In the genomic region with DNA sequence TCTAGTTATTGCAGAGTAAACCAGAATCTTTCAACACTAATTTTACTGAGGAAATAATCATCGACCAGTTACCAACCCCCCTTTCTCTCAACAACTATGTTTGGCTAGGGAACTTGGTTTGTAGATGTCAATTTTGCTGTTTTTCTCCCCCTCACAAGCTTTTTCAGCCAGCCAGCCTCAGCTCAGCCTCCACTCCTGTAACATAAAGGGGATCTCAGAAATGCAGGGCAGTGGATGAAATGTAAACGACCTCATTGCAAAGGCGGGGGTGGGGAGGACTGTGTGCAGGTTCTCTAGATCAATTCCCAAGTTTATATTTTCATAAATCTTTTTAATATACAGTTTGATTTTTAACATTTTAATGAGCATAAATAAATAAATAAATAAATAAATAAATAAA, we compare ENCODE assay signal across 20 mouse cellular contexts.
DNase-seq lines count a peak whose midpoint lies in the region; ATAC-seq and TF ChIP-seq lines count a peak whose summit lies in the region.
"Had no signal": no experiment of that assay in that cellular context is flagged by ENCODE, and none has a peak within 500 bp of the region (broad histone marks: within the 10 kb centered on the region; RNA-seq: fewer than 3 reads in every experiment).

No protein-coding gene starts in this region.

- H3K36me3 ChIP-seq in forebrain, embryonic 10.5 days (replicated peaks), result no peaks in the 10 kb centered on the region
- no peaks in the 10 kb centered on the region for H3K36me3 ChIP-seq in forebrain, postnatal 0 days (ENCODE audit: insufficient read depth)
- H3K36me3 ChIP-seq in hindbrain, embryonic 10.5 days, result no peaks in the 10 kb centered on the region
- H3K36me3 ChIP-seq in hindbrain, postnatal 0 days (ENCODE audit: insufficient read depth, low read length), result no peaks in the 10 kb centered on the region
- H3K36me3 ChIP-seq in midbrain, embryonic 13.5 days, result no peaks in the 10 kb centered on the region
- H3K36me3 ChIP-seq in midbrain, embryonic 15.5 days (replicated peaks), result no peaks in the 10 kb centered on the region
- H3K36me3 ChIP-seq: embryonic facial prominence, embryonic 10.5 days; heart, embryonic 10.5 days; hindbrain, embryonic 15.5 days had no signal

- no peaks in the 10 kb centered on the region for H3K9me3 ChIP-seq in forebrain, embryonic 10.5 days
- no peaks in the 10 kb centered on the region for H3K9me3 ChIP-seq in forebrain, postnatal 0 days (ENCODE audit: low read length)
- no peaks in the 10 kb centered on the region for H3K9me3 ChIP-seq in hindbrain, embryonic 10.5 days
- no peaks in the 10 kb centered on the region for H3K9me3 ChIP-seq in hindbrain, postnatal 0 days (ENCODE audit: low read length)
- H3K9me3 ChIP-seq in midbrain, embryonic 13.5 days, result no peaks in the 10 kb centered on the region
- no peaks in the 10 kb centered on the region for H3K9me3 ChIP-seq in midbrain, embryonic 15.5 days
- H3K9me3 ChIP-seq: embryonic facial prominence, embryonic 10.5 days; heart, embryonic 10.5 days; hindbrain, embryonic 15.5 days had no signal

- H3K9ac ChIP-seq in forebrain, postnatal 0 days, result no peak overlapping the region
- H3K9ac ChIP-seq in hindbrain, postnatal 0 days (replicated peaks; ENCODE audit: low read length), result no peak overlapping the region
- H3K9ac ChIP-seq in midbrain, embryonic 13.5 days (replicated peaks), result no peak overlapping the region
- H3K9ac ChIP-seq in midbrain, embryonic 15.5 days, result no peak overlapping the region
- H3K9ac ChIP-seq: hindbrain, embryonic 15.5 days had no signal

- WGBS in forebrain, embryonic 10.5 days, result 63% methylated on average over 3 of the region's 3 CpGs
- 29% methylated on average over 3 of the region's 3 CpGs for WGBS in forebrain, postnatal 0 days
- WGBS in hindbrain, embryonic 10.5 days, result 62% methylated on average over 3 of the region's 3 CpGs
- WGBS in hindbrain, postnatal 0 days, result 57% methylated on average over 3 of the region's 3 CpGs
- WGBS in midbrain, embryonic 13.5 days, result 42% methylated on average over 3 of the region's 3 CpGs
- WGBS in midbrain, embryonic 15.5 days, result 47% methylated on average over 3 of the region's 3 CpGs

- no peak overlapping the region for H3K4me3 ChIP-seq in forebrain, embryonic 10.5 days
- no peak overlapping the region for H3K4me3 ChIP-seq in forebrain, postnatal 0 days (ENCODE audit: low read depth, low read length)
- no peak overlapping the region for H3K4me3 ChIP-seq in hindbrain, embryonic 10.5 days
- H3K4me3 ChIP-seq in hindbrain, postnatal 0 days (ENCODE audit: low read length), result no peak overlapping the region
- H3K4me3 ChIP-seq in midbrain, embryonic 13.5 days (replicated peaks), result no peak overlapping the region
- H3K4me3 ChIP-seq in midbrain, embryonic 15.5 days, result no peak overlapping the region
- H3K4me3 ChIP-seq: embryonic facial prominence, embryonic 10.5 days; gastrocnemius, adult 2 months; heart, embryonic 10.5 days; hindbrain, embryonic 15.5 days had no signal

- H3K27ac ChIP-seq in forebrain, embryonic 10.5 days, result peak overlapping the region; percentile 58; the same call in 1 of the 2 replicates
- no peak overlapping the region for H3K27ac ChIP-seq in forebrain, postnatal 0 days (ENCODE audit: low read depth, low read length)
- peak overlapping the region; percentile 45; the same call in 1 of the 2 replicates for H3K27ac ChIP-seq in hindbrain, embryonic 10.5 days
- H3K27ac ChIP-seq in hindbrain, postnatal 0 days, result no peak overlapping the region
- 0 out of 2 replicates have a peak overlapping the region, but pooled peaks have one; percentile 39 for H3K27ac ChIP-seq in midbrain, embryonic 13.5 days
- H3K27ac ChIP-seq in midbrain, embryonic 15.5 days, result no peak overlapping the region
- H3K27ac ChIP-seq: embryonic facial prominence, embryonic 10.5 days; gastrocnemius, adult 2 months; heart, embryonic 10.5 days; hindbrain, embryonic 15.5 days had no signal

- peaks cover 93% of the 10 kb centered on the region for H3K4me1 ChIP-seq in forebrain, embryonic 10.5 days
- peaks cover 13% of the 10 kb centered on the region for H3K4me1 ChIP-seq in forebrain, postnatal 0 days (ENCODE audit: insufficient read depth)
- H3K4me1 ChIP-seq in hindbrain, embryonic 10.5 days (replicated peaks), result peaks cover 74% of the 10 kb centered on the region
- H3K4me1 ChIP-seq in hindbrain, postnatal 0 days (ENCODE audit: insufficient read depth, low read length), result no peaks in the 10 kb centered on the region
- peaks cover 59% of the 10 kb centered on the region for H3K4me1 ChIP-seq in midbrain, embryonic 13.5 days (replicated peaks)
- H3K4me1 ChIP-seq in midbrain, embryonic 15.5 days, result peaks cover 35% of the 10 kb centered on the region

- no peak overlapping the region for H3K4me2 ChIP-seq in forebrain, postnatal 0 days (ENCODE audit: low read depth)
- H3K4me2 ChIP-seq in hindbrain, postnatal 0 days (ENCODE audit: low read depth, low read length), result no peak overlapping the region
- no peak overlapping the region for H3K4me2 ChIP-seq in midbrain, embryonic 13.5 days (replicated peaks)
- no peak overlapping the region for H3K4me2 ChIP-seq in midbrain, embryonic 15.5 days
- H3K4me2 ChIP-seq: hindbrain, embryonic 15.5 days had no signal

- no peak for DNase-seq in forebrain, embryonic 10.5 days (ENCODE audit: extremely low spot score, low spot score)
- no peak for DNase-seq in forebrain, postnatal 0 days
- DNase-seq in hindbrain, embryonic 10.5 days (ENCODE audit: low spot score), result no peak
- DNase-seq in hindbrain, postnatal 0 days (ENCODE audit: low spot score), result no peak
- no peak for DNase-seq in layer of hippocampus, adult 9-10 months (ENCODE audit: low spot score)
- DNase-seq: adrenal gland, postnatal 10 days; cerebellum, adult 11-12 months; cerebellum, adult 9-10 months; cerebellum, postnatal 25 days; gastrocnemius, adult 2 months; gastrocnemius, postnatal 25 days; heart, postnatal 10 days; heart, postnatal 4 days had no signal

- ATAC-seq in forebrain, postnatal 0 days, result no peak
- ATAC-seq in hindbrain, postnatal 0 days, result no peak
- ATAC-seq in midbrain, embryonic 13.5 days, result no peak
- ATAC-seq in midbrain, embryonic 15.5 days (replicated peaks), result no peak
- ATAC-seq: inflammation-experienced regulatory T-cells, adult 6 months; intestine, postnatal 0 days had no signal

- H3K27me3 ChIP-seq in forebrain, embryonic 10.5 days (ENCODE audit: poor library complexity, severe bottlenecking), result no peaks in the 10 kb centered on the region
- H3K27me3 ChIP-seq in forebrain, postnatal 0 days (ENCODE audit: insufficient read depth, low read length), result no peaks in the 10 kb centered on the region
- H3K27me3 ChIP-seq in hindbrain, embryonic 10.5 days (ENCODE audit: insufficient read depth, poor library complexity, severe bottlenecking), result no peaks in the 10 kb centered on the region
- no peaks in the 10 kb centered on the region for H3K27me3 ChIP-seq in hindbrain, postnatal 0 days (ENCODE audit: insufficient read depth, low read length)
- H3K27me3 ChIP-seq in midbrain, embryonic 13.5 days, result no peaks in the 10 kb centered on the region
- H3K27me3 ChIP-seq in midbrain, embryonic 15.5 days (replicated peaks), result no peaks in the 10 kb centered on the region
- H3K27me3 ChIP-seq: hindbrain, embryonic 15.5 days had no signal

- no peak for TF ChIP-seq CTCF in forebrain, postnatal 0 days (IDR thresholded peaks at IDR 0.05; ENCODE audit: low read depth)
- no peak for TF ChIP-seq CTCF in hindbrain, postnatal 0 days (IDR thresholded peaks at IDR 0.05; ENCODE audit: low read depth)

Comparison
In these comparisons a context has a peak if more than half of its experiments do, and no peak if none do; other contexts are left out.
1. H3K27ac ChIP-seq: peak in forebrain, embryonic 10.5 days (single experiment), hindbrain, embryonic 10.5 days (single experiment) and midbrain, embryonic 13.5 days (single experiment); none in forebrain, postnatal 0 days (single experiment), hindbrain, postnatal 0 days (single experiment) and midbrain, embryonic 15.5 days (single experiment).